Mouse (Mus musculus) naive thymus-derived CD4-positive, alpha-beta T cell, adult 2 months (primary cell): ENCODE results near the gene Gabpb2.

ENCODE experiments used
- DNase-seq: peaks from one replicate; pipeline ENCODE4 v3.0.0-alpha.2; 2011; ENCODE audit warnings: low read depth

The Gabpb2 gene

DNA sequence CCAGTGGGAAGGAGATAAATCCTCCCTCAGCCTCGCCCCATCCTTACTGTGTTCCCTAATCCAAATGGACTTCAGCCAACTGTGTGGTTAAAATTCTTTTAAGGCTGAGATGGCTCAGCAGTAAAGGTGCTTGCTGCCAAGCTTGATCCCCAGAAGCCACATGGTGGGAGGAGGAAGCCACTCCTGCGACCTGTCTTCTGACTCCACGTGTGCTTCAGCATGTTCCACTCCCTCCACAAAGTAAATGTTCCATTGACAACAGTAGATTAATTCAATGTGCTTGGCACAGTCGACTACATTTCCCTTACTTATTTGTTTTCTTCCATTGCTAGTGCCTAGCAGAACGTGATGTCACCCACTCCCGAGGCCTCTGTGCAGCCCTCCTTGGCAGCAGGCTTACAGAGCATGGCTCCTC is 23.0 kb downstream of the Gabpb2 start:
- no peak for DNase-seq

DNA sequence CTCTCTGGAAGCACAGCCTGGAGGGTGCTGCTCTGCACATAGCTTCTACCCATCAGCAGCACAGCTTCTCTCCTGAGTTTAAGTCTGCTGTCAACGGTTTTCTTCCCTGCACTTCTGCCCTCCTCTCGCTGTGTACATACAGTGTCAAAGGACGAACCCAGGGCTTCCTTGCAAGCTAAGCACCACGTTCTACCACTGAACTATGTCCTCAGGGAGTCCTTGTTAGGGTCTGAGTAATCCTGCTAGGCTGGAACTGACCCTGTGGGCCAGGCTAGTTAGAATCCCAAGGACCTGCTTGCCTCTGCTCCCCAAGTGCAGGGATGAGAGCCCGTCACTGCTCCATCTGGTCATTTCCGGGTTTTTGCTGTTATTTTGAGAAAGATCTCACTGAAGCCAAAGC is 30.8 kb downstream of the Gabpb2 start:
- no peak for DNase-seq

DNA sequence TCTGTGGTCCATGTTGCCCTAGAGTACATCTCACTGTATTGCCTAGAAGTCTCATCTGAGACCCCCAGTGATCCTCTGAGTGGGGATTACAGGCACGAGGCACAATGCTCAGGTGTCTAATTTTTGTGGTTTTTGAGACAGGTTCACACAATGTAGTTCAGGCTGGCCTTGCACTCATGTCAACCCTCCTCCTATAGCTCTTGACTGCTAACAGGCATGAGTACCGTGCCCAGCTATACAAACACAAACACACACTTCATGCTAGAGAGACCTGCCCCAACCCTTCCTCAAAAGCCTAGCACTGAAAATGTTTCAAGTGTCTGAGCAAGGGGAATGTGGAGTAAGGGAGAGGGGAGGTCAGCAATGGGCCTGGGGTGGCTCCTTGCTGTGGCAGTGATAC is 31.6 kb downstream of the Gabpb2 start:
- DNase-seq, result no peak

DNA sequence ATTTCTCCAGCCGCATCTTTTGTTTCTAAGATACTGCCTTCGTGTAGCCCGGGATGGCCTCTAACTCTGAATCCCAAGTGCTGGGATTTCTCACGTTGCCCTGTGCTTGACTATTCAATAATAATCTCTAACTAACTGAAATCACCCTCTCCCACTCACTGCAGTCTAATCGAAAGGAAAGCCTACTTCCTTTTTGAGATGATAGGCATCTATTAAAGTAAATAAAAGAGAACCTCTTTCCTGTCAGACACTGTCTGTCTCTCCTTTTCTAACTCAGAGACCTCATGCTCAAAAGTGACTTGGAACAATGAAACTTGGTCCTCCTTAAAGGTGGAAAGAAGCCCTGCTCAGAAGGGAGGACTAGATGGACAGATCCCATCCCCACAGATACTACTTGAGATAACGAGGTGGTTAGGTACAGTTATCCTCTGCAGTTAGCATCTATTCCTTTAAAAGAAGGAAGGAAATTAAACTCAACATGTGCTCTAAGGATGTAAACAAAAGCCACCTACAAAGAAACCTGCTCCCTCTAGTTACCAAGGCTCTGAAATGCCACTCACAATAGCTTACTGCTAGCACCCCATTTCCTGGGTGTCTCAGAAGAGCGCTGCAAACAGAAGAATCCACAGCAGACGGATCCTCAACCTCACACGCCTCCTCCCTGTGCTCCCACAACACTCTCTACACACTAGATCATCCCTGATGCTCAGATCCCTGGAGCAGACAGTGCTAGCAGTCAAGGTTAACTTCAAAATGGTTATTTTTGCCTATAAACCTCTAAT is 32.7 kb downstream of the Gabpb2 start:
- DNase-seq, result peak; percentile 60

DNA sequence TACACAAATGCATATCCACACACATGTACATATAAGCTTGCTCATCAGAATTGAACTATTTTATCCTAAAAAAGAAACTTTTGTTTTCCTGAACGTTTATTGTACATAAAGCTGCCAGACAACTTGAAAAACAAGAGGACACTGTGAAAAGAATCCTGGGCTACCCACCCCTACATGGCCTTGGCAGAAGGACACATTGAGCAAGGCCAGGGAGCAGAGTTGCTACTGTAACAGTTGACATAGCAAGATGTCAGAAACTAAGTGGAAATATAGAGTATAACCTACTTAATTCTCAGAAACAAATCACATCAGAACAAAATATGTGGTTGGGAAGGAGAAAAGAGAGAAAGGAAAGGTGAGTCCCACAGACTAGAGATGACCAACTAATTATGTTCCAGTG is 35.9 kb downstream of the Gabpb2 start:
- no peak for DNase-seq

DNA sequence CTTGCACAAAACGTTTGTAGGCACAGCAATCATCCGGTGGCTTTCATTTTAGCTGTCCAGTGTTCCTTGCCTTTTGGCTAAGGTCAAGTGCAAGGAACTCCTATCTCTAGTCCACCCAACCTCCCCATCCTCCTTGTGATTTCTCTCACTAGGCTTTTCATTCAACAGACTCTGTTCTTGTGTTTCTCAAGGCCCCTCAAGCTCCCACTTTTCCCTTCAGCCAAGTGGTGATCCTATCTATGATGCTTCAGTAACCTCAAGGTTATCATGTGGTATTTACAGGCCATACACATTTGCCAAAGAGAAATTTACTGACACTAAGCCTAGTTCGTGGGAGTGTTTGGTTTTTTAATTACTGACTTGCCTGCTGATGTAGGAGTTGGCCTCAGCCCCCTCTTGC is 37.8 kb downstream of the Gabpb2 start:
- no peak for DNase-seq

DNA sequence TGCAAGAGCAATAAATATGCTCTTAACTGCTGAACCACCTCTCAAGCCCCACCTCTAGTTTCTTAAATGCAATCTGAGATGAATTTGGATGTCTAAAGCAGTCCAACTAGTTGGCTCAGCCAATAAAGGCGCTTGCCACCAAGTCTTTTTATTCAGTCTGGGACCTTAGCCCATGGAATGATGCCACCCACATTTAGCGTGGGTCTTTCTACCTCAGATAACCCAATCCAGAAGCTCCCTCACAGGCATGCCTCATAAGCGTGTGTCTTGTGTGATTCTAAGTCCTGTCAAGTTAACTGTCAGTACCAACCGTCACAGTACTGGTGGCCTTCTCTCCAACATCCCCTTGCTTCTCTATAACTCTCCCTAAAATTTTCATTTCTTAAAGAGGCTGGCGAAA is 38.8 kb downstream of the Gabpb2 start:
- DNase-seq, result no peak

DNA sequence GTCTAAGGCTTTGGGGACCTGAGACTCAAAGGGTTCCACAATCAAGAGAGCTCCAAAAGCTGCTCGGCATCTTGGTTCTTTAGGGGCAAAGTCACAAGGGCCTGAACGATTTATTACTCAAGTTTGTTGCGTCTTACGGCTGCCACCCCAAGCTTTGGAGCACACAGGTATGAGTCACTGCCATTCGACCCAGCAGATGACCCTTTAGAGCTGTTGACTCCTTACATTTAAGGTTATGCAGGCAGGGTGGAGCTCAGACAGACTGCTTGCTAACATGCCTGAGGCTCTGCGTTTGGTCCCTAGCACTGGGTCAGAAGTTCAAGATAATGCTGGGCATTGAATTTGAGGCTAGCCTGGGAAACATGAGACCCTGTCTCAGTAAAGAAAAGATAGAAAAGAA is 40.1 kb downstream of the Gabpb2 start:
- DNase-seq, result no peak

DNA sequence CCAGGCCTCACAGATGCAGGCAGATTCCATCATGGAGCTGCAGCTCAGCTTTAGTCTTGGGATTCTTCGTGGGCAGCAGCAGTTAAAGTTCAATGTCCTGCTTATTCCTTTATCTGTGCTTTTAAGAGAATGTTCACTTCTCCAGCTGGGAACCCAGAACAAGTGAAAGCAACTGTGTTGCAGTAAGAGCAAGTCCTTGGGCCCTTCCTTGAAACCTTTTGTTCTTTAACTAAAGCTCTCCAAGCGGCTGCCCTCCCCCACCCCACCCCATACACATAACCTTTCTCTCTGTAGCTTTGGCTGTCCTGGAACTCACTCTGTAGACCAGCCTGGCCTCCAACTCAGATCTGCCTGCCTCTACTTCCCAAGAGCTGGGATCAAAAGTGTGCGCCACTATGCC is 41.2 kb downstream of the Gabpb2 start:
- DNase-seq, result no peak

DNA sequence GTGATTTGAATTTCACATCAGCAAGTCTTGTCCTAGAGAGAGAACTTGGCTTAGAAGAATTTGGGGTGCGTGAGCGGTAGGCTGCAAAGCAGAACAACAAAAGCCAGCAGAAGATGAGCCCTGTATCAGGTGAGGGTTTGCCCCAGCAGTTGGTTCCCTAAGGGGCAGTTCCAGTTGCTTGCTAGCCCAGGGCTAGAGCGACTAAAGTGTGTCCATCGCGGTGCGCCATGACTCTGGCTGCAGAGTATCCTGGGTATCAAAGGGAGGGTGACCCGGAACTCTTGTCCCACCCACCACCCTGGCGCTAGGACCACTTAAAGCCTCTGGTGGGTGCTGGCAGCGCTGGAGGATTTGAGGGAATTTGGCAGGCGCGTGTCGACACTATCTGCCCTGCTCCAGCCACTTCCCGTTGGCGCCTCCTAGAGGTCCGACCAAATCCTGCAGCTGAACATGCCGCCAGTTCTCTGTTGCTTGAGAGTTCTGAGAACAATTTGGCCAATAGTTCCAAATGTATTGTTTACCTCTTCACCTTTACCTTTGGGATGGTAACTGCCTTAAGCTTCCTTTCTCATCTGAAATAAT is 43.6 kb downstream of the Gabpb2 start:
- peak; percentile 91 for DNase-seq

DNA sequence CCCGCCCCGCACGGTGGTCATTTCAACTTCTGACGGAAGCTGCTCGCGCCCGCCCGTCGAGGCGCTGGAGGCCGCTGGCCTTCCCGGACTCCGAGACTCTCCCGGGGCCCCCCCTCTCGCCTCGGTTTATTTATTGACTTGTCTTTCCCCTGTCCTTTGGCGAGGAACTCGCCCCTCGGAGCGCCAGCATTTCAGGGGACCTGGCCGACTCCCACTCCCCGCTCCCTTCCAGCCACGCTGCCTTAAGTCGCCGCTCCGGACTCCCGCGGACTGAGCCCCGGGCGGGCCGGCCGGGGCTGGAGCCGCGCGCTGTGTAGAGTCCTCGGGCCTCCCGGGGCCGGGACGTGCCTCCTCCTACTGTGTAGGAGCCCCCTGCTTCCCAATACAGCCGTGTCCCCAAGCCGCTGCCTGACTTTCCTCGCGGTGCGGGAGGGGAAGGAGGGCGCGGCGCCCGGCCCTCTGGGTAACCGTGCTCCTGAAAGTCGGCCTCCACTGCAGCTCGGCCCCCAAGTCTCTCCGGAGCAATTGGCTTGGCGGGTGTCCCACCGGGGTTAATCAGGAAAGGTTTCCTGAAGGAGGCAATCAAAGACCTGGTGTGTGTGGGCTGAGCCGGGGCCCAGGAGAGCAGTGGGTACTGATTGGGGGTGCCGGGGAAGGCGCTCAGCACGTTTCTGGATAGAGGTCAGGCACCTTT is 44.3 kb downstream of the Gabpb2 start:
- DNase-seq, result peak; percentile 52

DNA sequence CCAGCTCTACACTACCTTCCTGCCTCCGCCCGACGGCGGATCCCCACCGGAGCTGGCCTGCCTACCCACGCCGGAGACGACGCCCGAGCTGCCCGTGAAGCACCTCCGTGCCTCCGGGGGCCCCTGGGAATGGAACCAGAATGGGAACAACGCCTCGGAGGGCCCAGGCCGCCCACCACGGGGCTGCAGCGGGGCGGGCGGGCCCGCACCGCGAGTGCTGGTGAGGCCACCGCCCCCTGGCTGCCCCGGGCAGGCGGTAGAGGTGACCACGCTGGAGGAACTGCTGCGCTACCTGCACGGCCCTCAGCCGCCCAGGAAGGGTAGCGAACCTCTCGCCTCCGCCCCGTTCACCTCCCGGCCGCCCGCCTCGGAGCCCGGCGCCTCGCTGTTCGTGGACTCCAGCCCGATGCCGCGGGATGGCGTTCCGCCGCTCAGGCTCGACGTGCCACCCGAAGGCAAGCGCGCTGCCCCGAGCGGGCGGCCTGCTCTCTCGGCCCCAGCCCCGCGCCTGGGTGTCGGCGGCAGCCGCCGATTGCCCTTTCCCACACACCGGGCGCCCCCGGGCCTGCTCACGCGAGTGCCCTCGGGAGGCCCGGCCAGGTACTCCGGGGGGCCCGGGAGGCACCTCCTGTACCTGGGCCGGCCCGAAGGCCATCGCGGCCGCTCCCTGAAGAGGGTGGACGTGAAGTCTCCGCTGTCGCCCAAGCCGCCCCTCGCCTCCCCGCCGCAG is 45.0 kb downstream of the Gabpb2 start:
- DNase-seq, result peak; percentile 20

DNA sequence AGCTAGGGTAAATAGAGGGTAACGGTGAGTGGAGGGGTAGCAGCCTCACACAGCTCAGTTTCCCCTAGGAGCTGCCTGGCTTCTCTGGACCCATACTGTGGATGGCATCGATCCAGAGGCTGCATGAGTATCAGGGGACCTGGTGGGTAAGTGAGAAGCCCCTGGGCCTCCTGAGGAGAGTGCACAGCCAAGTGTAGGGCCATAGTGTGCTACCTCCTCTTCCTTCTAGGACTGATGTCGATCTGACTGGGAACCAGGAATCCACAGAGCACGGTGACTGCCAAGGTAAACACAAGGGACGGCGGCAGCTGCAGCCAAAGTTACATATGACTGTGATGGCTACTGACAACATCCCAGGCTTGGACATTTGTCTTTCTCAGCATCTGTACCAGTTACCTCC is 46.6 kb downstream of the Gabpb2 start:
- DNase-seq, result no peak

DNA sequence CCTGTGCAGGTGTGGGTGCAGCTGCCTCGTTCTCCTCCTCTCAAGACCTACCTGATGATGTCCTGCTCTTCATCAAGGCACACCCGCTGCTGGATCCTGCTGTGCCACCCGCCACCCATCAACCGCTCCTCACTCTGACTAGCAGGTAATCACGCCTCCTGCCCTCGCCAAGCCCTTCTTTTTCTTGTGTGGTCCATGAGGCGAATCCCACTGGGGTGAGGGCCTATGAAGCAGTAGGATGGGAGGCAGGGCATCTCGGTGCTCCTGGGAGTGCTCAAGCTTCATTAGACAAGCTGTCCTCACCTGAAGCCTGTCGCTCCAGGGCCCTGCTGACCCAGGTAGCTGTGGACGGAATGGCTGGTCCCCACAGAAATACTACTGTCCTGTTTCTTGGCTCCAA is 47.7 kb downstream of the Gabpb2 start:
- DNase-seq, result no peak

DNA sequence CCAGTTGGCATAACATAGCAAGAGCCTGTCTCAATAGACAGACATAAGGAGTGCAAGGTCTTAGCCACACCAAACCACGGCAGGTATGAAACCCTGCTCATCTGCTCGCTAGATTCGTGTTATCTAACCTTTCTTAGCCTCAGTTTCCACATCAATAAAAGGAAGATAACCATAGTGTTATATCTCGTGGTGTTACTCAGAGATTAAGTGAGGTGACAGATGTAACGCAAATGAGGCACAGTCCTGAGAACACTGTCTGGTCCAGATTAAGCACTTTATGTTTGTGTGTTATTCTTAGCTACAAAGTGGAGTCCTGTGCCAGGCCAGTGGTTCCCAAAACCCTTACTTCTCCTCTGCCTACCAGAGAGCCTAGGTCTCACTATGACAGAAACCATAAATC is 52.9 kb downstream of the Gabpb2 start:
- DNase-seq, result no peak

DNA sequence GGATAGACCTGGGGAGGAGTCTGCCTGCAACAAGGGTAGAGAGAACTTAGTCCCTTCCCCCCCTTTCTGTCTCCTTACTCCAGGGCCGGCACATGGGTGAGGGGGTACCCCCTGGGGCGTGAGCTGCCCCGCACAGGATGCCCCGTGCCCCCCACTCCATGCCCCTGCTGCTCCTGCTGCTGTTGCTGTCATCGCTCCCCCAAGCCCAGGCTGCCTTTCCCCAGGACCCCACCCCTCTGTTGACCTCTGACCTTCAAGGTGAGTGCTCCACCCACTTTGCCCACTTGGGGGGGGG is 53.5 kb downstream of the Gabpb2 start:
- no peak for DNase-seq

DNA sequence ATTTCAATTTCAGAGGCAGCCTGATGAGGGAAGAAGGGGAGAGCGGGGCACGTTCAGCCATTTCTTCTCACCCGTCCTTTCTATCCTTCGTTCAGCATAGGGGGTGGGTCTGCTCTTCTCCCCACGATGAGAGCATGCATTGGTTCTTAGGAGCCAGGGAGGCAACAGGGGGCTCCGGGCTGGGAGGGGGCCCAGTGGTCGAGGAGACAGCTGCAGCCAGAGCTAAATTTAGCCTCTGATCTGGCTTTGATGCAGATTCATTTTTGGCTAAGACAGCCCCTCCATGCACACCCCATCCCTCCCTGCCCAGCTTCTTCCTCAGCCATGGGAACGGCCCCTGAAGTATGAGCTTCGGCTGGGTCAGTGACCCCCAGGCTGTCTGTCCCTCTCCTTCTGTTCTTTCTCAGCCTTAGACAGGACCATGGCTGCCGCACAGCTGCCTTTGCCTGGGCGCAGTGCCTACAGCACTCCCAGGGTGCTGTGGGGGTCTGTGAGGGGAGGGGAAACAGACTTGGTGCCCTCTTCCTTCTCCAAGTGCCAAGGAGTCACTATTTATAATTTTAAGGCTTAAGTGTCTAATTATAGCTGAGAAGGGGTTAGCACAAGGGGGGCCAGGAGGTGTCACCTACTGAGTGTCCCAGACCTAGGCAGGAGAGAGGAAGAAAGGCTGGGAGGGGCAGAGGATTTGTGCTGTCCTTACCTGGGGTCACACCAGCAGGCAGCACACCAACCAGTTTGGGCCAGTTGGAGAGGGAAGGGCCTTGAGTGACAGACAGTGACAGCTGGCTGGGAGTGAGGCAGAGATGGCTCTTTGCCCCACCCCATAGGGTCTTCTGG is 54.1 kb downstream of the Gabpb2 start:
- no peak for DNase-seq

DNA sequence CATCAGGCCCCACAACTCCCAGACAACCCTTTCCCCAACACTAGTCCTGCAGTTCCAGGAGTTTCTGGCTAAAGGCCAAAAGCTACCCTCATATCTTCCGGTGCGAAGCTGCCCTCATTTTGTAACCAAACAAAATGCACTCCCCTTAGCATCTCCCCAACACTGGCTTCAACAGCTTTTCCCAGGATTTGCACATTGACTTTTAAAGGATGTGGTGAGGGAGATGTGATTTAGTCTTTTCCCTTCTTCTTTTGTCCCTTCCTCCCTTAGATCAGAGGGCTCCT is 55.4 kb downstream of the Gabpb2 start:
- no peak for DNase-seq

DNA sequence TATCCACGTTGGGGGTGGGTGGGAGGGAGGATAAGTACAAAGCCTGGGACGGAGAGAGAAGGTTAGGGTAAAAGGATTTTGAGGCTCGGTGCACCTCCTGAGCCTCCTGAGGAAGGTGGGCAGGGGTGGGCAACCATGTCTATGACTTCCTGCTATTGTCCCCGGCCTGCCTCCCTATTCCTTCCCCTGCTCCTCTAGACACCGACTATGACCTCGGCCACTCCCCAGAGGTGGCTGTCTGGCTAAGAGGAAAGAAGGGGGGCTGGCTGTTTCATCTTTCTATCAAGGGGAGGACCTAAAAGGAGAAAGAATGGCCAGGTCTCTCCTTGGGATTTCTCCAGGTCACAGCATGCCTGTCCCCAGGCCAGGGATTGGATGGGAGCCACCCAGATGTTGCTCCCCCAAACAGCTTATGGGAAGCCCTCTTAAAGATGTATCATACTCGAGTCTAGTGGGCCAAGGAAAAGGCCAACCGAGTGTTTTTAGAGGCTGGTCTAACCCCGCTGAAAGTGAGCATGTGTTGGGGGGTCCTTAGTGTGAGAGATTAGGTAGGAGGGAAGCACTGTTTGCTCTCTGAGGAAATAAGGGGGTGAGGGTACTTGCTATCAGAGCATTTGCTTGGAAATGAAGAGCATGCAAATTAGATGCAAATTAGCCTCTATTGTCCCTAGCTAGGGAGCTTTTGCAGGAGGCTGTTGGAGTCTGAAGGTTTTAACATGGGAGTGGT is 55.9 kb downstream of the Gabpb2 start:
- no peak for DNase-seq

DNA sequence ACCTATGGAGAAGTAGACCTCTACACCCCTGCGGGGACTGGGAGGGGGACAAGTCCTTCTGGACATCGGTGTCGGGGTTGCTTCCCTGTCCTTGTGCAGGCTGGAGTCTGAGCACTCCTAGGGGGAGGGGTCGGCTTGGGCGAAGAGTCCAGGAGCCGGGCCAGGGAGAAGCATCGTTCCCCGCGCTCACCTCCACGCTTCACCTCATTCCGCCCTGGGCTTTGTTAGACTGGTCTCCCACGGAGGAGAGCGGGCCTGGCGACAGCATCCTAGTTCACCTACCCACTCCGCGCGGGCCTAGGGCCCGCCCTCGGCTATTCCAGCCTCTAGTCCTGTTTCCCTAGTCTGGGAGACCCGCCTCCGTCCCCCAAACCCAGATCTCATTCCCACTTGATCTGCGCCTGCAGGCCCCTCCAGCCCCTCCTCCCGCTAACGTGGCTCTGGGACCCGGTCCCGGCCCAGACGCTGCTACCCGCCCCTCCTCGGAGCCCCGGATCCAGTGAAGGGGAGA is 56.6 kb downstream of the Gabpb2 start:
- peak; percentile 31 for DNase-seq
